Mouse (Mus musculus) cerebellum, adult 9-10 months (tissue): ENCODE data around the gene Deup1.

Experiments
- DNase-seq: peaks from one replicate; pipeline ENCODE4 v3.0.0; 2022

Deup1 gene

GRCm38 (mm10) chr9:15627785-15628287 lies at the start of gene Deup1:
Deup1 (minus strand) TSS chr9:15627933.
- DNase-seq = no peak

- DNase-seq = no peak
Measured at GRCm38 (mm10) chr9:15672251-15672650, 44.5 kb upstream of the Deup1 start.

- DNase-seq = no peak
Measured at GRCm38 (mm10) chr9:15670002-15670527, 42.3 kb upstream of the Deup1 start.

GRCm38 (mm10) chr9:15669452-15669851 lies 41.7 kb upstream of the Deup1 start:
- DNase-seq = no peak

- DNase-seq = no peak
Measured at GRCm38 (mm10) chr9:15664606-15665005, 36.9 kb upstream of the Deup1 start.

- no peak for DNase-seq
Measured at GRCm38 (mm10) chr9:15659069-15659468, 31.3 kb upstream of the Deup1 start.

- DNase-seq = no peak
Measured at GRCm38 (mm10) chr9:15658236-15658785, 30.6 kb upstream of the Deup1 start.

- DNase-seq = no peak
Measured at GRCm38 (mm10) chr9:15653036-15653435, 25.3 kb upstream of the Deup1 start.

- DNase-seq = no peak
Measured at GRCm38 (mm10) chr9:15649977-15650376, 22.2 kb upstream of the Deup1 start.

- DNase-seq = no peak
Measured at GRCm38 (mm10) chr9:15627384-15627783, 349 bp downstream of the Deup1 start.

GRCm38 (mm10) chr9:15624739-15625138 lies 3.0 kb downstream of the Deup1 start:
- DNase-seq = no peak

GRCm38 (mm10) chr9:15619767-15620166 lies 8.0 kb downstream of the Deup1 start:
- no peak for DNase-seq

- no peak for DNase-seq
Measured at GRCm38 (mm10) chr9:15619020-15619590, 8.6 kb downstream of the Deup1 start.

GRCm38 (mm10) chr9:15617061-15617460 lies 10.7 kb downstream of the Deup1 start:
- no peak for DNase-seq

- DNase-seq = no peak
Measured at GRCm38 (mm10) chr9:15616471-15616870, 11.3 kb downstream of the Deup1 start.

GRCm38 (mm10) chr9:15609280-15609930 lies 18.3 kb downstream of the Deup1 start:
- no peak for DNase-seq

GRCm38 (mm10) chr9:15607601-15608000 lies 20.1 kb downstream of the Deup1 start:
- DNase-seq = no peak

- no peak for DNase-seq
Measured at GRCm38 (mm10) chr9:15603156-15603555, 24.6 kb downstream of the Deup1 start.

- no peak for DNase-seq
Measured at GRCm38 (mm10) chr9:15600859-15601540, 26.7 kb downstream of the Deup1 start.

GRCm38 (mm10) chr9:15600156-15600858 lies 27.4 kb downstream of the Deup1 start:
- no peak for DNase-seq

GRCm38 (mm10) chr9:15596598-15596997 lies 31.1 kb downstream of the Deup1 start:
- no peak for DNase-seq

GRCm38 (mm10) chr9:15594148-15594547 lies 33.6 kb downstream of the Deup1 start:
- no peak for DNase-seq
